In genomic region chr16:25042669-25043440, GRCm38 (mm10) we compare ENCODE assay signal across 8 mouse cellular contexts.
DNase-seq lines count a peak whose midpoint lies in the region; ATAC-seq lines count a peak whose summit lies in the region.

No protein-coding gene starts in this region.

- no peaks in the 10 kb centered on the region for H3K36me3 ChIP-seq in heart, embryonic 14.5 days (ENCODE audit: control insufficient read depth, insufficient read depth, low read length)
- no peaks in the 10 kb centered on the region for H3K36me3 ChIP-seq in stomach, embryonic 14.5 days (ENCODE audit: control insufficient read depth, insufficient read depth, low read length)

- peak; percentile 67 for DNase-seq in adrenal gland, postnatal 10 days
- no peak for DNase-seq in adrenal gland, adult 2 months
- DNase-seq in kidney, postnatal 4 days = peak; percentile 44 to 49
- no peak for DNase-seq in kidney, adult 8-10 months
- no peak for DNase-seq in left cerebral cortex, postnatal 10 days (ENCODE audit: extremely low spot score in 1 of 2, low spot score in 2 of 2)
- DNase-seq in T-cell, adult 2 months (ENCODE audit: low spot score) = no peak

- 0 out of 2 replicates have a peak overlapping the region, but pooled peaks have one; percentile 8 for H3K4me2 ChIP-seq in heart, embryonic 14.5 days (ENCODE audit: low read length)
- no peak overlapping the region for H3K4me2 ChIP-seq in stomach, embryonic 14.5 days (replicated peaks; ENCODE audit: low read depth, low read length)

- intact Hi-C loops in left cerebral cortex, postnatal 10 days (cut with DNase I) = no loop called here

- ATAC-seq in heart, embryonic 14.5 days (ENCODE audit: insufficient number of reproducible peaks, insufficient read depth, low FRiP score, low read depth) = 0 out of 2 replicates have a peak, but pooled peaks have one; percentile 12
- ATAC-seq in stomach, embryonic 14.5 days (ENCODE audit: insufficient number of reproducible peaks, insufficient read depth, low FRiP score, low read depth) = no peak

- 0 out of 4 replicates have a peak overlapping the region, but pooled peaks of 1 of the 2 experiments have one; percentile 27 for H3K27ac ChIP-seq in heart, embryonic 14.5 days (replicated peaks in 1 of 2; ENCODE audit: control insufficient read depth in 1 of 2, insufficient read depth in 1 of 2, low read depth in 2 of 2, low read length in 2 of 2)
- peak overlapping the region; percentile 41; the same call in 1 of the 2 replicates for H3K27ac ChIP-seq in stomach, embryonic 14.5 days (ENCODE audit: low read length)

- no peaks in the 10 kb centered on the region for H3K9me3 ChIP-seq in heart, embryonic 14.5 days (ENCODE audit: control insufficient read depth, low read length)
- H3K9me3 ChIP-seq in stomach, embryonic 14.5 days (ENCODE audit: control insufficient read depth, low read depth, low read length) = no peaks in the 10 kb centered on the region

- H3K27me3 ChIP-seq in heart, embryonic 14.5 days (ENCODE audit: control insufficient read depth, insufficient read depth, low read length) = peaks cover 2% of the 10 kb centered on the region; the same call in 1 of the 2 replicates
- no peaks in the 10 kb centered on the region for H3K27me3 ChIP-seq in stomach, embryonic 14.5 days (ENCODE audit: control insufficient read depth, insufficient read depth, low read length)

- 55% methylated on average over 8 of the region's 8 CpGs for WGBS in heart, embryonic 14.5 days
- WGBS in stomach, embryonic 14.5 days = 56% methylated on average over 8 of the region's 8 CpGs

- no peak overlapping the region for H3K4me3 ChIP-seq in heart, embryonic 14.5 days (ENCODE audit: control insufficient read depth in 1 of 2, insufficient read depth in 1 of 2, low read depth in 1 of 2, low read length in 2 of 2)
- no peak overlapping the region for H3K4me3 ChIP-seq in stomach, embryonic 14.5 days (ENCODE audit: low read depth, low read length)

- H3K4me1 ChIP-seq in heart, embryonic 14.5 days (ENCODE audit: control insufficient read depth in 2 of 2, insufficient read depth in 2 of 2, low read length in 2 of 2) = peaks cover 20 to 27% of the 10 kb centered on the region in 2 experiments
- peaks cover 10% of the 10 kb centered on the region for H3K4me1 ChIP-seq in stomach, embryonic 14.5 days (ENCODE audit: control insufficient read depth, insufficient read depth, low read length)

- H3K9ac ChIP-seq in heart, embryonic 14.5 days (ENCODE audit: low read length) = no peak overlapping the region
- no peak overlapping the region for H3K9ac ChIP-seq in stomach, embryonic 14.5 days (replicated peaks; ENCODE audit: low read depth, low read length)

Comparison
In these comparisons a context has a peak if more than half of its experiments do, and no peak if none do; other contexts are left out.
1. DNase-seq: peak in adrenal gland, postnatal 10 days (single experiment) and kidney, postnatal 4 days (2 of 2); none in adrenal gland, adult 2 months (single experiment), kidney, adult 8-10 months (0 of 2), left cerebral cortex, postnatal 10 days (0 of 2) and T-cell, adult 2 months (single experiment).